Mouse (Mus musculus) v-Abl transformed pro-B cells (cell line): ENCODE measurements around the gene Capsl.

Experiments used
- in situ Hi-C, 2 experiments: fragments of 400-800 bp; cut with MboI; formaldehyde crosslinking; loops; one replicate each; pipeline ENCODE4 v1.15.1; 2025; ENCODE audit not compliant: unreplicated experiment in 2 of 2

Gene Capsl

GRCm38 (mm10) chr15:9435534-9436180 is at the start of gene Capsl:
Gene Capsl, plus strand, starts transcription at chr15:9436028.
- in situ Hi-C loops = loop anchor here (25.0 kb wide), 4 partner anchors 248 to 1952 kb away; partner anchors contain the start of genes Amacr (in 1 of the 2) and Tars (in 1 of the 2)

- in situ Hi-C loops = no loop called here
Observed at GRCm38 (mm10) chr15:9409475-9409874, 26.4 kb upstream of the Capsl start.

GRCm38 (mm10) chr15:9421163-9421562 is 14.7 kb upstream of the Capsl start:
- in situ Hi-C loops = no loop called here

GRCm38 (mm10) chr15:9427849-9428248 is 8.0 kb upstream of the Capsl start:
- in situ Hi-C loops = loop anchor here (5.0 to 25.0 kb wide), 5 partner anchors 236 to 1959 kb away; partner anchors contain the start of genes Amacr (in 1 of the 2) and Tars (in 1 of the 2)

- in situ Hi-C loops = loop anchor here (5.0 to 25.0 kb wide), 5 partner anchors 238 to 1957 kb away; partner anchors contain the start of genes Amacr (in 1 of the 2) and Tars (in 1 of the 2)
Observed at GRCm38 (mm10) chr15:9429843-9430242, 6.0 kb upstream of the Capsl start.

- in situ Hi-C loops = loop anchor here (5.0 to 25.0 kb wide), 11 partner anchors 63 to 1935 kb away; partner anchors contain the start of genes Brix1 (in 1 of the 2), Rad1 (in 1 of the 2) and Tars (in 1 of the 2)
Observed at GRCm38 (mm10) chr15:9451999-9452398, 16.2 kb downstream of the Capsl start.

GRCm38 (mm10) chr15:9452842-9453241 is 17.0 kb downstream of the Capsl start:
- in situ Hi-C loops = loop anchor here (5.0 to 25.0 kb wide), 11 partner anchors 62 to 1934 kb away; partner anchors contain the start of genes Brix1 (in 1 of the 2), Rad1 (in 1 of the 2) and Tars (in 1 of the 2)

- in situ Hi-C loops = loop anchor here (5.0 to 25.0 kb wide), 11 partner anchors 61 to 1933 kb away; partner anchors contain the start of genes Brix1 (in 1 of the 2), Rad1 (in 1 of the 2) and Tars (in 1 of the 2)
Observed at GRCm38 (mm10) chr15:9454198-9454597, 18.4 kb downstream of the Capsl start.

- in situ Hi-C loops = loop anchor here (5.0 to 25.0 kb wide), 16 partner anchors 37 to 1932 kb away; partner anchors contain the start of genes Spef2 (in 2 of the 2), Brix1 (in 1 of the 2), Rad1 (in 1 of the 2) and Tars (in 1 of the 2)
Observed at GRCm38 (mm10) chr15:9455241-9455640, 19.4 kb downstream of the Capsl start.

GRCm38 (mm10) chr15:9463521-9464027 is 27.7 kb downstream of the Capsl start:
- in situ Hi-C loops = loop anchor here (5.0 to 25.0 kb wide), 3 partner anchors 64 to 1924 kb away; partner anchors contain the start of gene Tars (in 1 of the 2)

- in situ Hi-C loops = loop anchor here (5.0 to 25.0 kb wide), 3 partner anchors 63 to 1923 kb away; partner anchors contain the start of gene Tars (in 1 of the 2)
Observed at GRCm38 (mm10) chr15:9464039-9464438, 28.2 kb downstream of the Capsl start.

GRCm38 (mm10) chr15:9471053-9471685 is 35.3 kb downstream of the Capsl start:
- in situ Hi-C loops = loop anchor here in 1 of 2 experiments (25.0 kb wide), 2 partner anchors 591 to 1916 kb away; partner anchors contain the start of gene Tars

- in situ Hi-C loops = loop anchor here in 1 of 2 experiments (25.0 kb wide), 2 partner anchors 590 to 1915 kb away; partner anchors contain the start of gene Tars
Observed at GRCm38 (mm10) chr15:9472167-9472566, 36.3 kb downstream of the Capsl start.

- in situ Hi-C loops = loop anchor here in 1 of 2 experiments (25.0 kb wide), 2 partner anchors 590 to 1915 kb away; partner anchors contain the start of gene Tars
Observed at GRCm38 (mm10) chr15:9472618-9473017, 36.8 kb downstream of the Capsl start.

GRCm38 (mm10) chr15:9473188-9473587 is 37.4 kb downstream of the Capsl start:
- in situ Hi-C loops = loop anchor here in 1 of 2 experiments (25.0 kb wide), 2 partner anchors 589 to 1914 kb away; partner anchors contain the start of gene Tars

- in situ Hi-C loops = loop anchor here (5.0 kb wide), 4 partner anchors 32 to 373 kb away; partner anchors contain the start of gene Spef2 (in 1 of the 2)
Observed at GRCm38 (mm10) chr15:9489417-9490118, 53.7 kb downstream of the Capsl start.

- in situ Hi-C loops = loop anchor here (5.0 kb wide), 4 partner anchors 35 to 370 kb away; partner anchors contain the start of gene Spef2 (in 1 of the 2)
Observed at GRCm38 (mm10) chr15:9492077-9492476, 56.2 kb downstream of the Capsl start.
